Mouse (Mus musculus) liver, postnatal 0 days (tissue): ENCODE measurements around the gene Gpr150. TPM values are rescaled to one million over a fixed set of nuclear protein-coding genes. Genes with fewer than 3 reads are reported as not detected.
A peak's percentile ranks its signal among the peaks of the same experiment; 100 is the strongest.

ENCODE experiments used
- ATAC-seq: fragments of 200-750 bp; cut with Nextera tagmentation; 2 replicates; pipeline ENCODE4 v1.8.0; 2017; ENCODE audit warnings: mild to moderate bottlenecking, moderate library complexity
- DNase-seq: peaks from one replicate; pipeline ENCODE4 v3.0.0-alpha.2; 2016
- H3K27ac ChIP-seq: fragments of 300-500 bp; sonication (generic); 2 replicates; pipeline ENCODE4 v1.5.1; 2014; ENCODE audit warnings: antibody characterized with exemption, moderate library complexity, mild to moderate bottlenecking, low read depth
- H3K27me3 ChIP-seq: fragments of 300-500 bp; sonication (generic); 2 replicates; pipeline ENCODE4 v1.6.1; 2014; ENCODE audit warnings: low read length, control low read depth, mixed read lengths; ENCODE audit not compliant: insufficient read depth
- H3K36me3 ChIP-seq: fragments of 300-500 bp; sonication (generic); replicated peaks from 2 replicates; pipeline ENCODE4 v1.6.1; 2014; ENCODE audit warnings: mild to moderate bottlenecking, control low read depth, low read length, moderate library complexity, mixed read lengths; ENCODE audit not compliant: insufficient read depth
- H3K4me1 ChIP-seq: fragments of 300-500 bp; sonication (generic); 2 replicates; pipeline ENCODE4 v1.6.1; 2014; ENCODE audit warnings: antibody characterized with exemption, mild to moderate bottlenecking, control low read depth; ENCODE audit not compliant: insufficient read depth
- H3K4me2 ChIP-seq: fragments of 300-500 bp; sonication (generic); 2 replicates; pipeline ENCODE4 v1.6.1; 2014; ENCODE audit warnings: low read depth, mild to moderate bottlenecking, low read length, moderate library complexity, mixed read lengths
- H3K4me3 ChIP-seq: fragments of 300-500 bp; sonication (generic); 2 replicates; pipeline ENCODE4 v1.5.1; 2014; ENCODE audit warnings: low read depth, low read length
- H3K9ac ChIP-seq: fragments of 300-500 bp; sonication (generic); replicated peaks from 2 replicates; pipeline ENCODE4 v1.6.1; 2014; ENCODE audit warnings: mild to moderate bottlenecking, moderate library complexity
- H3K9me3 ChIP-seq: fragments of 300-500 bp; sonication (generic); 2 replicates; pipeline ENCODE4 v1.6.1; 2016; ENCODE audit warnings: mild to moderate bottlenecking, control low read depth, low read length, mixed read lengths
- CTCF ChIP-seq: sonication (generic); IDR thresholded peaks from 2 replicates; pipeline ENCODE4 v1.5.1; 2016; ENCODE audit warnings: antibody characterized with exemption, low read depth
- EP300 ChIP-seq: IDR thresholded peaks from 2 replicates; pipeline ENCODE4 v1.6.1; 2016; ENCODE audit warnings: antibody characterized with exemption, low read depth, mild to moderate bottlenecking
- WGBS: fragments of 180-500 bp; shearing (Covaris S2); extraction: QIAGEN DNeasy Blood & Tissue Kit; methylation state at CpG from one replicate; pipeline ENCODE4 v1.1.7; 2014; ENCODE audit not compliant: insufficient replicate concordance; 5-methylcytosine and 5-hydroxymethylcytosine counted together
- polyA plus RNA-seq: library from polyadenylated mRNA; unstranded; fragments of >200 nt; fragmentation: Nextera tagmentation; extraction: Ambion mirVana; gene quantifications from 2 replicates; pipeline ENCODE4 v1.2.1, GENCODE M21; 2015

Gene Gpr150
- polyA plus RNA-seq, 1 experiment from 2014 or later: 0.47 TPM

GRCm38 (mm10) chr13:76055391-76056232, 1.2 kb downstream of the Gpr150 start:
- DNase-seq (peak; percentile 67), ATAC-seq (peak; percentile 71)
- Histone ChIP-seq H3K27ac (no peak overlapping the region), H3K4me3 (peak overlapping the region; percentile 51), H3K9ac (peak overlapping the region; percentile 12), H3K27me3 (peaks cover 19% of the 10 kb centered on the region), H3K36me3 (no peaks in the 10 kb centered on the region), H3K4me2 (peak overlapping the region; percentile 90), H3K9me3 (0 out of 2 replicates have a peak, but pooled peaks cover 2% of the 10 kb centered on the region), H3K4me1 (peaks cover 16% of the 10 kb centered on the region)
- TF ChIP-seq CTCF (no peak), EP300 (no peak)
- WGBS: 2% methylated on average over 57 of the region's 59 CpGs

GRCm38 (mm10) chr13:76044971-76045370, 11.8 kb downstream of the Gpr150 start:
- no peak for DNase-seq
- no peaks in the 10 kb centered on the region for H3K27me3 ChIP-seq
- ATAC-seq: no peak

DNA sequence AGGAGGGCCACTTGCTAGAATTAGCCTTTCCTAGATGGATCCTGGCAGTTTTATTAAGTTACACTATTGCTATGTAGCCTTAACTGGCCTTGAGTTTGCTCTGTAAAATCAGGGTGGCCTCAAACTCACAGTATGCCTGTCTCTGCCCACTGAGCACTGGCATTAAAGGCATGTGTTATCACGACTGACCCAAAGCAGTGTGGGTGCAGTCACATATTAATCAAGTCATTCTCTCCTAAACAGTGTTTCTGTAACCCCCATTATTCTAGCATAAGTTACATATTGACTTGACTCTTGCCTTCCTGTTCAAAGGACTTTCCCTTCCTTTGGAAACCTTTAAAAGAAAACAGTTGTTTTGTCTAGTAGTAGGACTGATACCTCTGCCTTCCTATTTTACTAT, 14.3 kb downstream of the Gpr150 start:
- H3K9me3 ChIP-seq: no peaks in the 10 kb centered on the region
- ATAC-seq (no peak), DNase-seq (no peak)
- TF ChIP-seq EP300 (no peak), CTCF (no peak)
- no peaks in the 10 kb centered on the region for H3K27me3 ChIP-seq
- 35% methylated on average over 1 of the region's 1 CpGs for WGBS
- H3K36me3 ChIP-seq: no peaks in the 10 kb centered on the region
- H3K4me1 ChIP-seq: no peaks in the 10 kb centered on the region
- H3K27ac ChIP-seq: no peak overlapping the region
- H3K4me3 ChIP-seq: no peak overlapping the region
- no peak overlapping the region for H3K9ac ChIP-seq
- no peak overlapping the region for H3K4me2 ChIP-seq

More at GRCm38 (mm10) chr13:76044971-76045370, 11.8 kb downstream of the Gpr150 start:
- Histone ChIP-seq H3K36me3 (no peaks in the 10 kb centered on the region), H3K4me2 (no peak overlapping the region), H3K9me3 (no peaks in the 10 kb centered on the region), H3K9ac (no peak overlapping the region), H3K4me1 (no peaks in the 10 kb centered on the region), H3K27ac (no peak overlapping the region), H3K4me3 (no peak overlapping the region)
- TF ChIP-seq EP300: no peak
- TF ChIP-seq CTCF: no peak

DNA sequence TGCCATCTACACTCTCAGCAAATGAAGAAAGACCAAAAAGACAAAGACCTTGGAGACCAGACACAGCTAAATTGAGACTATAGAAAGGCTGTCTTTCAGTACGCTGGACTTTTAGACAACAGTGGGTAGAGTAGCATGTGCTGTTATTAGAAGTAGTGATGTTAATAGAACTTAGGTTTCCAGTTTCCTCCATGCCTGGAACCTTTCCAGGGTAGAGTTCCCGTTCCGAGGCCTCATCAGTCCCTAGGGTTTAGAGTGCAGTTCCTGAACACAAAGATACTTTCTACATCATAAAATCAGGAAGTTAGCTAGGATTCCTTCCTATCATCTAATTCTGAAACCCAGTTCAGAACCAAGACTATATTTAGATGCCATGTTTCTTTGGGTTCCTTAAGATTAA, 32.2 kb downstream of the Gpr150 start:
- Histone ChIP-seq H3K4me3 (no peak overlapping the region), H3K27ac (no peak overlapping the region), H3K9me3 (no peaks in the 10 kb centered on the region), H3K4me1 (no peaks in the 10 kb centered on the region), H3K36me3 (no peaks in the 10 kb centered on the region), H3K4me2 (no peak overlapping the region), H3K9ac (no peak overlapping the region), H3K27me3 (no peaks in the 10 kb centered on the region)
- DNase-seq (no peak), ATAC-seq (no peak)
- TF ChIP-seq EP300 (no peak), CTCF (no peak)
- 78% methylated on average over 3 of the region's 3 CpGs for WGBS

DNA sequence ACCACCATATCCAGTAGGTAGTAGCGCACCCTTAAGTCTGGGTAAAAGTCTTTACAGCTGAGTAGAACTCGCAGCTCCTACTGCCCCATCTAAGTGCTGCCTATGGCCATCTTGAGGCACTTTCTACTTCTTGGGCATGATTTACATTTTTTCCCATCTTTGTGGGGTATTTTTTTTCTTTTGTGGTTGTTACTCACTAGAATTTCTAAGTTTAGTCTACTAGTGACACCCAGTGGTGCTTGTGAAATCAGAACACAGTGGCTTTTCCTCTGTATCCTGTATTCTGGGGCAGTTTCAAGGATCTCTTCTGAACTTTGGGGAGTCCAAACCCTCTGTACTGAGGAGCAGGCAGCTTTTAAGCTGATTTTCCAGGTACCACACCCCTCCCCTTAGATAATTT, 35.0 kb downstream of the Gpr150 start:
- TF ChIP-seq EP300 (no peak), CTCF (peak; percentile 37)
- no peaks in the 10 kb centered on the region for H3K9me3 ChIP-seq
- H3K4me2 ChIP-seq: no peak overlapping the region
- H3K36me3 ChIP-seq: no peaks in the 10 kb centered on the region
- H3K4me3 ChIP-seq: no peak overlapping the region
- H3K9ac ChIP-seq: no peak overlapping the region
- no peak for ATAC-seq
- no peaks in the 10 kb centered on the region for H3K27me3 ChIP-seq
- H3K4me1 ChIP-seq: no peaks in the 10 kb centered on the region
- no peak overlapping the region for H3K27ac ChIP-seq
- 79% methylated on average over 2 of the region's 2 CpGs for WGBS
- DNase-seq: no peak

DNA sequence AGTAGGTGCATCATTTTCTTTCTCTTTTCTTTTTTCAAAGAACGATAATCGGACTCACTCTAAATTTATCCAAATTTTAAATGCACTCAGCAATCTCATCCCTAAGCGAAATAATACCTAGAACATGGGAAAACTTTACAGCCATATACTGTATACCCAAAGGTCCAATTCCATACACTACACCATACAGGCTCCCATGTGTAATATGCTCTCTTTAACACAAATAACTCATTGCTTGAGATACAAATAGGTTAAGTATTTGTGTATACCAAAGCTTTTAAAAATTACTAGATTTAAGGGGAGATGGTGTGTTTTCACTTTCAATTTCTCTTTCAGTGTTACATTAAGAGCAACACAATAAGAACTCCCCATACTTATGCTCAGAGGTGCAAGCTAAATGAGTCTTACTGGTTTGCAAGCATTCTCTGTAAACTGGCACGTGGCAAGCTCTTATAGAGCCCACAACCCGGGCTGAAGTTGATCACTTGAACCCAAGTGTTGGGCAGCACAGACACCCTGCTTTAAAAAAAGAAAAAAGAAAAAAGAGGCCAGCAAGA, 37.9 kb downstream of the Gpr150 start:
- TF ChIP-seq CTCF: no peak
- TF ChIP-seq EP300: no peak
- 37% methylated on average over 5 of the region's 5 CpGs for WGBS
- peak; percentile 10 for ATAC-seq
- no peaks in the 10 kb centered on the region for H3K27me3 ChIP-seq
- peak overlapping the region; percentile 82 for H3K9ac ChIP-seq
- no peaks in the 10 kb centered on the region for H3K4me1 ChIP-seq
- H3K27ac ChIP-seq: peak overlapping the region; percentile 95
- peak overlapping the region; percentile 72 for H3K4me2 ChIP-seq
- peak overlapping the region; percentile 77 for H3K4me3 ChIP-seq
- H3K36me3 ChIP-seq: no peaks in the 10 kb centered on the region
- no peak for DNase-seq
- H3K9me3 ChIP-seq: no peaks in the 10 kb centered on the region
